Mouse (Mus musculus): ENCODE measurements at regions not wholly inside any gene's neighbourhood (a gene's known extent, or its start where the extent isn't known, plus 50 kb on each side); places are given as distances from the start of the nearest gene placed in this dataset.

GRCm38 (mm10) chr2:129911203-129911921 is 100.8 kb upstream of the Tgm3 start:
- H3K9ac ChIP-seq (replicated peaks; ENCODE audit: low read depth, low read length), result no peak overlapping the region
- DNase-seq (ENCODE audit: low spot score) (no peak), ATAC-seq (ENCODE audit: insufficient read depth, low read depth) (no peak)
- H3K4me2 ChIP-seq (ENCODE audit: low read depth, low read length), result no peak overlapping the region
- H3K27ac ChIP-seq (ENCODE audit: low read depth), result no peak overlapping the region
- WGBS, result 68% methylated on average over 19 of the region's 19 CpGs
- H3K27me3 ChIP-seq (ENCODE audit: control insufficient read depth, insufficient read depth, low read length), result peaks cover 14% of the 10 kb centered on the region; the same call in 1 of the 2 replicates
- no peak overlapping the region for H3K4me3 ChIP-seq (ENCODE audit: low read depth, low read length)
- H3K9me3 ChIP-seq (replicated peaks; ENCODE audit: control insufficient read depth, low read length), result no peaks in the 10 kb centered on the region
- no peak for TF ChIP-seq EP300 (IDR thresholded peaks at IDR 0.05; ENCODE audit: low read depth)
- no peak for TF ChIP-seq CTCF (IDR thresholded peaks at IDR 0.05; ENCODE audit: low read depth)
- no peaks in the 10 kb centered on the region for H3K4me1 ChIP-seq (ENCODE audit: control insufficient read depth, insufficient read depth)
- no peaks in the 10 kb centered on the region for H3K36me3 ChIP-seq (replicated peaks; ENCODE audit: control insufficient read depth, insufficient read depth, low read length)

DNA sequence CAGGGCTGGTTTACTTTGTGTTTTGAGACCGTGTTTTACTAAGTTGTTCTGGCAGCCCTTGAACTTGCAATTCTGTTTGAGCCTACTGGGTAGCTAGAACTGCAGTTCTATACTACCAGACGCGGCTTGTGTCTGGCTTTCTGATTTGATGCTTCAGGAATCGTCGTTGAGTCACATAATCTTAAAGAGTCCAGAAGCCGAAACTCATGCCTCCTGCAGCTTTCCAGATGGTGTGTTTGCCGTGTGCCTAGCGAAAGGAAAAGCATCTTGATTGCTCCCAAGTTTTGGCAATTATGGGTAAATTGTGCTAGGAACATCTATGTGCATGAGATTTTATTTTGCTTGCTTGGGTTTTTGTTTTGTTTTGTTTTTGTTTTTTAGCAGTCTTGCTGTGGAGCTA is 99.6 kb upstream of the Tgm3 start:
- DNase-seq (ENCODE audit: low spot score) (no peak), ATAC-seq (ENCODE audit: insufficient read depth, low read depth) (no peak)
- no peaks in the 10 kb centered on the region for H3K4me1 ChIP-seq (ENCODE audit: control insufficient read depth, insufficient read depth)
- no peak overlapping the region for H3K4me2 ChIP-seq (ENCODE audit: low read depth, low read length)
- H3K36me3 ChIP-seq (replicated peaks; ENCODE audit: control insufficient read depth, insufficient read depth, low read length), result no peaks in the 10 kb centered on the region
- 80% methylated on average over 8 of the region's 8 CpGs for WGBS
- peaks cover 13% of the 10 kb centered on the region; the same call in 1 of the 2 replicates for H3K27me3 ChIP-seq (ENCODE audit: control insufficient read depth, insufficient read depth, low read length)
- H3K27ac ChIP-seq (ENCODE audit: low read depth), result no peak overlapping the region
- H3K4me3 ChIP-seq (ENCODE audit: low read depth, low read length), result no peak overlapping the region
- H3K9ac ChIP-seq (replicated peaks; ENCODE audit: low read depth, low read length), result no peak overlapping the region
- TF ChIP-seq CTCF (IDR thresholded peaks at IDR 0.05; ENCODE audit: low read depth), result no peak
- TF ChIP-seq EP300 (IDR thresholded peaks at IDR 0.05; ENCODE audit: low read depth), result no peak
- H3K9me3 ChIP-seq (replicated peaks; ENCODE audit: control insufficient read depth, low read length), result no peaks in the 10 kb centered on the region

- H3K9me3 ChIP-seq (replicated peaks; ENCODE audit: control insufficient read depth, low read length), result no peaks in the 10 kb centered on the region
- H3K27me3 ChIP-seq (ENCODE audit: control insufficient read depth, insufficient read depth, low read length), result no peaks in the 10 kb centered on the region
- no peaks in the 10 kb centered on the region for H3K4me1 ChIP-seq (ENCODE audit: control insufficient read depth, insufficient read depth)
- 80% methylated on average over 8 of the region's 8 CpGs for WGBS
- TF ChIP-seq EP300 (IDR thresholded peaks at IDR 0.05; ENCODE audit: low read depth), result no peak
- no peak for TF ChIP-seq CTCF (IDR thresholded peaks at IDR 0.05; ENCODE audit: low read depth)
- H3K36me3 ChIP-seq (replicated peaks; ENCODE audit: control insufficient read depth, insufficient read depth, low read length), result no peaks in the 10 kb centered on the region
- H3K27ac ChIP-seq (ENCODE audit: low read depth), result no peak overlapping the region
- DNase-seq (ENCODE audit: low spot score) (no peak), ATAC-seq (ENCODE audit: insufficient read depth, low read depth) (no peak)
- no peak overlapping the region for H3K9ac ChIP-seq (replicated peaks; ENCODE audit: low read depth, low read length)
- H3K4me3 ChIP-seq (ENCODE audit: low read depth, low read length), result no peak overlapping the region
- no peak overlapping the region for H3K4me2 ChIP-seq (ENCODE audit: low read depth, low read length)
Observed at GRCm38 (mm10) chr2:129914261-129914660, 97.9 kb upstream of the Tgm3 start.

DNA sequence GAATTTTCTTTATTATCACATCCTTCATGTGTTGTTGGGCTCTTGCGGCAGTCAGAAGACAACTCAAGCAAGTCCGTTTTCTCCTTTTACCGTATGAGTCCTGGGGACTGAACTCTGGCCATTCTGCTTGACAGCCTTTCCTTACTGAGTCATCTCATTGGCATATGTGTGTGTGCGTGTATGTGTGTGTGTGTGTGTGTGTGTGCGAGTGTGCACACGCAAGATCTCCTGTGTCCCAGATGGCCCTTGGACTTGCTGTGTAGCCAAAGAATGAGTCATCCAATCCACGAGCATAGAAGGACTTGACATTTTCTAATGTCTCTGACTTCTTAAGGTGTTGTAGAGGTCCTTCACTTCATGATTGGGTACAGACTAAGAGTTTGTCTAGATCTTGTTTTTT is 95.7 kb upstream of the Tgm3 start:
- TF ChIP-seq EP300 (IDR thresholded peaks at IDR 0.05; ENCODE audit: low read depth) (no peak), CTCF (IDR thresholded peaks at IDR 0.05; ENCODE audit: low read depth) (no peak)
- Histone ChIP-seq H3K9me3 (replicated peaks; ENCODE audit: control insufficient read depth, low read length) (no peaks in the 10 kb centered on the region), H3K36me3 (replicated peaks; ENCODE audit: control insufficient read depth, insufficient read depth, low read length) (no peaks in the 10 kb centered on the region), H3K27me3 (ENCODE audit: control insufficient read depth, insufficient read depth, low read length) (no peaks in the 10 kb centered on the region), H3K4me2 (ENCODE audit: low read depth, low read length) (no peak overlapping the region), H3K27ac (ENCODE audit: low read depth) (no peak overlapping the region), H3K4me3 (ENCODE audit: low read depth, low read length) (no peak overlapping the region), H3K9ac (replicated peaks; ENCODE audit: low read depth, low read length) (no peak overlapping the region), H3K4me1 (ENCODE audit: control insufficient read depth, insufficient read depth) (no peaks in the 10 kb centered on the region)
- ATAC-seq (ENCODE audit: insufficient read depth, low read depth) (no peak), DNase-seq (ENCODE audit: low spot score) (no peak)
- 86% methylated on average over 7 of the region's 7 CpGs for WGBS

- Histone ChIP-seq H3K36me3 (replicated peaks; ENCODE audit: control insufficient read depth, insufficient read depth, low read length) (no peaks in the 10 kb centered on the region), H3K9ac (replicated peaks; ENCODE audit: low read depth, low read length) (no peak overlapping the region), H3K4me3 (ENCODE audit: low read depth, low read length) (no peak overlapping the region), H3K27ac (ENCODE audit: low read depth) (no peak overlapping the region), H3K4me2 (ENCODE audit: low read depth, low read length) (no peak overlapping the region), H3K27me3 (ENCODE audit: control insufficient read depth, insufficient read depth, low read length) (no peaks in the 10 kb centered on the region), H3K4me1 (ENCODE audit: control insufficient read depth, insufficient read depth) (no peaks in the 10 kb centered on the region), H3K9me3 (replicated peaks; ENCODE audit: control insufficient read depth, low read length) (no peaks in the 10 kb centered on the region)
- no peak for ATAC-seq (ENCODE audit: insufficient read depth, low read depth)
- DNase-seq (ENCODE audit: low spot score), result no peak
- TF ChIP-seq CTCF (IDR thresholded peaks at IDR 0.05; ENCODE audit: low read depth), result no peak
- no peak for TF ChIP-seq EP300 (IDR thresholded peaks at IDR 0.05; ENCODE audit: low read depth)
- 36% methylated on average over 9 of the region's 9 CpGs for WGBS
Observed at GRCm38 (mm10) chr2:129918141-129918790, 93.9 kb upstream of the Tgm3 start.

Measured in heart, postnatal 0 days (tissue).